Mouse (Mus musculus) thymus, adult 2 months (tissue): Measurements from ENCODE around the gene Myct1.

Source experiments
- CTCF ChIP-seq: fragments of 200-500 bp; IDR thresholded peaks from 2 replicates; pipeline ENCODE4 v1.5.1; 2012; ENCODE audit warnings: mild to moderate bottlenecking, control low read depth, low read length, moderate library complexity, borderline replicate concordance; ENCODE audit not compliant: control insufficient read depth, poor library complexity, insufficient read depth; ENCODE audit errors: extremely low read depth
- POLR2A ChIP-seq: fragments of 200-500 bp; IDR thresholded peaks from 2 replicates; pipeline ENCODE4 v1.6.1; 2012; ENCODE audit warnings: mild to moderate bottlenecking, low read length, control low read depth, moderate library complexity; ENCODE audit not compliant: control insufficient read depth, poor library complexity, insufficient read depth; ENCODE audit errors: extremely low read depth

DNA sequence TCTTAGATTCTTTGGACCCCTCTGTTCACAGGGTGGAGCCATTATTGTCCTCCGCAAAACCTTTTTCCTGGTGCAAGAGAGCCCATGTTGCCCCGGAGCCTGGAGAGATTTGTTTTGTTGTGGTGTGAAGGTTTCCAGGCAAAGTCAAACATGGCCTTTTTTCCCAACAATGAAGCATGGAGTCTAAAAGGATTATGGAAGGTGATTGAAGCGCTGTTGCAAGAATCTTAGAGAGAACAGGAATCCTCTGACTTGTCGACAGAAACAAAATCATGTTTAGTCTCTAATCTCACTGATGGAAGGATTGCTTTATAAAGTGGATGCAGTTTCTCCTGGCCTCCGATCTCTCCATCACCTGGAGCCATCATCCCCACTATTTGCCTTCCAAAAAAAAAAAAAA lies 42.2 kb upstream of the Myct1 start, which contains the start of gene Syne1:
- no peak for TF ChIP-seq POLR2A
- TF ChIP-seq CTCF: no peak
